Mouse (Mus musculus) erythroblast, adult 5-6 weeks (primary cell): Measurements from ENCODE around the gene Pnpla7. TPM values are rescaled to one million over a fixed set of nuclear protein-coding genes. Genes with fewer than 3 reads are reported as not detected.
"Not testable (repeated sequence)": the region's sequence is repeated elsewhere in the genome, so short reads cannot be mapped to it uniquely, and the experiment has no call there.

Experiments
- ATAC-seq: replicated peaks from 2 replicates; pipeline ENCODE4 v1.8.0; 2016; ENCODE audit warnings: moderate number of reproducible peaks, mild to moderate bottlenecking, moderate TSS enrichment, inconsistent platforms; ENCODE audit not compliant: poor library complexity, low FRiP score, severe bottlenecking
- total RNA-seq, 2 experiments: library from RNA; stranded (forward) in 1 of 2; stranded (reverse) in 1 of 2; fragments of 150-400 nt in 1 of 2; fragments of 200-764, 138-1000 nt in 1 of 2; gene quantifications; 2 replicates each; pipeline versions ENCODE4 v1.2.3 to v1.2.4; 2015 to 2017; ENCODE audit warnings: low replicate concordance in 2 of 2

The Pnpla7 gene
- 24.8 and 46.6 TPM in 2 replicates for total RNA-seq (2015; ENCODE audit: low replicate concordance)
- 29.9 and 37.2 TPM in 2 replicates for total RNA-seq (2017; ENCODE audit: low replicate concordance)

DNA sequence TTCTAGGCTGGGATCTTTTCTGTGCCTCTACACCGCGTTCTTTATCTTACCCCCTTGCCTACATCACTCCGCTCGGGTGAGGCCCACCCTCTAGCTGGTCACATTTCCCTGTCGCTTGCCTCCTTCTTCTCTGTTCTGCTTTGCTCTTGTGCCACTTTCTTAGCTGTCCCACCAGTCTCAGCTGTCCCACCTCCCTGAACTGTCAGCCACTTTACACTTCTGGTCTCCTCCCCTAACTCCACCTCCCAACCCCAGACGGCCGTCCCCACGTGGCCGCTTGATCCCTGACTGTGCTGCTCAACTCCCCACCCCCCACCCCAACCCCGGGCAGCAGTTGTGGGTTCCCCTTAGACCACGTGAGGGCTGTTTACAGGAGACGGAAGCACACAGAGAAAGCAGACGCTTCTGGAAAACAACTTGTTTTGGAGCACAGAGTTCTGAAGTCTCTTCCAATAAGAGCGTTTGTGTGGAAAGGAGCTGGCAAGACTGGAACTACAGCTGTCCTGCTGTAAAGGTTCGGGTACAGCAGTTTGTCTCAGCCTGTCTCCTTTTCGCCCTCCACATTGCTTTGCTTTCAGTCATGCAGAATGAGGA lies at the start of gene Pnpla7:
Gene Pnpla7, plus strand, starts transcription at position 330 of the 594 bp plus-strand sequence.
- ATAC-seq = peak; percentile 64

- no peak for ATAC-seq
Measured at GRCm38 (mm10) chr2:24926345-24926964, 49.4 kb upstream of the Pnpla7 start.

DNA sequence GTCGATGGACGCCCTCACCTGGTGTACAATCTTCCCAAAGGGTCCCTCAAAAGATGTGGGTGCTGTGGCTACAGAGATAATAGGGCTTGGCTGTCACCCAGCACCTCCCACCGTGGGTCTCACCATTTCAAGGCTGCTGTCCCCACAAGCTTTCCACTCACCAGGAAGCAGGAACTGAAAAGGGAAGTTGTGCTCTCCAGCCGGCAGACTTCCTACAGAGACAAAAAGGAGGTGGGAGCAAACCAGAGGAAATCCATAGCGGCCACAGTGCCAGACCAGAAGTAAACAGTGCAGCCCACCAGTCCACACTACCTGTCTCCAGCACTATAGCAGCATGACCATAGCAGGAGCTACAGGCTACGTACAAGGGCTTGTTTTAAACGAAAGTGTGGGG lies 48.9 kb upstream of the Pnpla7 start:
- ATAC-seq = no peak

DNA sequence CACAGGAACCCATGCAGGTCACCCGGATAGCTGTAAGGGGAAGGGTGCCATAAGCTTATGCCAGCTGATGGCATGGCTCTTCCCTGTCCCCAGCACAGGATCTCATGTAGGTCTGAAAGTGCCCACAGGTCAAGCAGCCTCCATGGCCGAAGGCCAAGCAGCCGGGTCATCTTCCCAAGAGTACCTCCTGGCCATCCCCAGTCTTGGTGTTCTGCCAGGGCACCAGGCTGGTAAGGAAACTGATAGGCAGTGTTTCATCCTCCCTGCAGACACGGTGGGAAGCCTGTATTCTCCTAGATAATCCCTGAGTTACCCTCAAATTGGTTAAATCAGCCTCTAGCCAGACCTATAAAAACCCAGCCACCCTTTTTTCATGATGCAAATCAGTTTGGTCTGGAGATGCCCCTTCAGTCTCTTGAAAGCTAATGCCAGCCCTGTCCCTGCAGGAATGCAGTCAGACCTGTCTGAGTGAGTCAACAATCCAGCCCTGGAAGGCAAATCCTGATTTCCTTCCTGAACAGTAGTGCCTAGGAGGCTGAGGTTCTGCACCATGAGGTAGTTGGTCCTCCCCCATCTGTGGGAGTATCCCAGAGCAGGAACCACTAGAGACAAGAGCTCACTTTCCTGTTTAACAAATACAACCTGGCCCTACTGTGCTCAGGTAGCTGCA lies 47.9 kb upstream of the Pnpla7 start:
- no peak for ATAC-seq

DNA sequence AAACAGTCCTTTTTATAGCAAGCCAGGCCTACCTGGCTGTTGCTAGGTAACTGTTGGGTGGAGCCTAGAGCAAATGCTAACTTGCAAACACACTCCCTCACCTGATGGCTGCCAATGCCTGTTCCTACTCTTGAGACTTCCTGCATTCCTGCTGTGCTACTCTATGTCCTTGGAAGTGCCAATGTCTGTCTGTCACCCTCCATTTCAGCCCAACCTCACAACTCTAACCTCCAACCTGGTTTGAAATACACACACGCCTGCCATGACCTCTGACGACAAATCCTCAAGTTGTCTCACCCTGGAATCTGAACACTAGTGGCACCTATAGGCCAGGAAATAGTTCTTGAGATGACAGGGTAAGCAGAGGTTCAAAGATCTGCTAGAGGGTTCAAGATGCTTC lies 46.7 kb upstream of the Pnpla7 start:
- no peak for ATAC-seq

GRCm38 (mm10) chr2:24929593-24929992 lies 46.2 kb upstream of the Pnpla7 start:
- ATAC-seq = no peak

DNA sequence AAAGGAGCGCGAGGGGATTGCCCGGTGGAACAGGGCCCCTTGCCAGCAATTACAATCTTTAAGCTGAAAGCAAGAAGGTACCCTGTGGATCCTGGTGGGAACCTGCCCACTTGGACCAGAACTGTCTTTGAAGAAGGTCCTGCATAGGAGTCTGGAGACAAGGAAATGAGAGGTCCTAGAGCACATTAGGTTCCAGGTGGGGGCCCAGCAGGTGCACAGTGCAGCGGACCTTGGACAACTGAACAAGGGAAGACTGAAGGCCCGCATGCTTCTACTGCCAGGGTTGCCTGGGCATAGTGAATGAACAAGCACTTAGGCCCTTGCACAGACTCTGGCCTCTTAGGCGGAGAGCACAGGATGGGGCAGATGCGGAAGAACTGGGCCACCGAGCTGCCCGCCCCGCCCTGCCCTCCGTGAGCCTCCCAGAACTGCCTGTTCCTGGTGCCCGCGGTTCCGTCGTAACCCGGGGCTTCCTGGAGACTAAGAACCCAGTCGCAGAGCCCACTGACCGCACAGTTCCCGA lies 41.3 kb upstream of the Pnpla7 start:
- peak; percentile 50 for ATAC-seq

GRCm38 (mm10) chr2:24935057-24935796 lies 40.6 kb upstream of the Pnpla7 start, which contains the start of gene Arrdc1:
Arrdc1 (minus strand) TSS chr2:24935252.
- ATAC-seq = peak; percentile 93

DNA sequence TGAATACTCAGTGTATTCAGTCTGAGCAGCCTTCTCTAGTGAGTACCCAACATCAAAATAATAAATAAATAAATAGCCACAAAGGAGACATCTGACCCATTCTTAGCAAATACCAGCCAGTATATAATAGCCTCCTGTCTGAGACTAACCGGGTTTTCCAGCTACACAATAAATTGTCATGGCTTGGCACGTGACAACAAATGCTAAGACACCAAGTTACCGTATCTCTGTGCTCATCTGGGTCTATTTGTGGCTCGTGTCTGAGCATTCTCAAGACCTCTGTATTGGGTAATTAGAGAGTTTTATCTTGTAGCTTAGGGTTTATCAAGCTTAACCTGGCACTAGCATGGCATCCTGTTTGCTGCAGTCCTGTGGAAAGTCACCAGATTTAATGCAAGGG lies 33.7 kb upstream of the Pnpla7 start:
- ATAC-seq = no peak

GRCm38 (mm10) chr2:24944304-24944703 lies 31.5 kb upstream of the Pnpla7 start:
- not testable (repeated sequence) for ATAC-seq

- ATAC-seq = peak; percentile 96
Measured at GRCm38 (mm10) chr2:24949421-24950188, 26.2 kb upstream of the Pnpla7 start, which contains the start of gene Zmynd19. Zmynd19 (plus strand) TSS chr2:24949792.

GRCm38 (mm10) chr2:24950189-24950535 lies 25.7 kb upstream of the Pnpla7 start:
- peak; percentile 31 for ATAC-seq

GRCm38 (mm10) chr2:24952537-24953055 lies 23.2 kb upstream of the Pnpla7 start:
- ATAC-seq = no peak

- ATAC-seq = no peak
Measured at GRCm38 (mm10) chr2:24960910-24961309, 14.9 kb upstream of the Pnpla7 start.

GRCm38 (mm10) chr2:24962304-24963000 lies 13.4 kb upstream of the Pnpla7 start, which contains the start of gene Dph7:
Dph7 (plus strand) TSS chr2:24962400.
- ATAC-seq = peak; percentile 98

GRCm38 (mm10) chr2:24970386-24970785 lies 5.4 kb upstream of the Pnpla7 start:
- ATAC-seq = no peak

DNA sequence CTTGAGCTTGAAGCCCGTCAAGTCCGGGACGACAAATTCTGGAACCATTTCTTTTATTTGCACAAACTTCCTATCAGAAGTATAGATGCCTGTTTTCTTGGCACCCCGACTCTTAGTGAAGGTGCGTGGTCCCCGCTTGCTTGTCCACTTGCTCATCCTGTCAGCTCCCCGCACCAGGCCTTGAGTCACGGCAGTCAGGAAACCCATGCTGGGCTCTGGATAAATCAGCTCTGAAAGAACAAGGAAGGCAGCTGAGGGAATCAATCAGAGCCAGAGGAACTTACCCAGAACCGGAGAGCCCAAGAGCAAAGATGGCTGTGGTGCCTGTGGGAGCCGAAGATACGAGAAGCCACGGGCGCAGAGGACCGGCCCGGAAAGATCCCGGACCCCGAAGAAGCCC lies 1.4 kb upstream of the Pnpla7 start:
- peak; percentile 34 for ATAC-seq

DNA sequence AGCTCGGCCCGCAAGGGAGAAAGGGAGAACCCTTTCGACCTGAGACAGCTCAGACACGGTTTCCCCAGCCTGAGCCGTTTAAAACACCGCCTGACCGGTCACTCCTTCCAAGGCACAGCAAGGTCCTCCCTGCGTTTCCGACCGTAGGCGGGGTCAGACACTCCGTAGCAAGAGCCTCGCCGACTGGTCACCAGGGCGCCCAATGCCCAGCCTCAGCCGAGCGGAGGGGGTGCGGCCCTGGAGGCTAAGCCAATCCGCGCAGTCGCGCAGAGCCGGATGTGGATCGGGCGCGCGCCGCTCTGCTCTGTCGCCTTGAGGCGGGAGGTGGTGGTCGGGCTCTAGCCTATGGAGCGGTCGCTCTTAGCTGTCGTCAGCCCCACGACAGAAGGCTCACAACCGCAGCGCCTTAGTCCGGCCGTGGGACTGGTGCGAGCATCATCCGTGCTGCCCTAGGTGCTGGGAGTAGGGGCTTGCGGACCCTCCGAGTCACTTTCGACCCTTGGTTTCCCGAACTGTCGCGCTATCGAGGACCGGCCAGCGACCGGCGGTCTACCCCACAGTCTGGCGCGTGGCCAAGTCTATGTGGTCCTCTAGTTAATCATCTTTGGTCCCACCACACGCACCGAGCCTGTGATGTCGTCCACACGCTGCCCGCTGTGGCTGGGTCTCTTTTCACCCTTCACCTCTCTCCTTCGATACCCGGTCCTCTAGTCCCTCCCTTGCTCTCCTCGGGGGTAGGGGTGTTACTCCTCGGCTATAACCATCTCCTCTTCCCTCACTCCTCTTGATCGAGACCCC lies 728 bp upstream of the Pnpla7 start, which contains the start of gene Mrpl41:
Gene Mrpl41, minus strand, starts transcription at position 193 of the 798 bp plus-strand sequence.
- peak; percentile 88 for ATAC-seq
